Mouse (Mus musculus): ENCODE measurements at regions not wholly inside any gene's neighbourhood (a gene's known extent, or its start where the extent isn't known, plus 50 kb on each side); places are given as distances from the start of the nearest gene placed in this dataset.
A peak's percentile ranks its signal among the peaks of the same experiment; 100 is the strongest.

- peak in 1 of 2 experiments; percentile 1 for DNase-seq
Measured at GRCm38 (mm10) chrX:164589874-164590273, 83.7 kb downstream of the Asb9 start.

Data from lung, adult 18-20 months (tissue).